Mouse (Mus musculus) adrenal gland, postnatal 4 days (tissue): ENCODE data around the gene Xrcc5. TPM values are rescaled to one million over a fixed set of nuclear protein-coding genes. Genes with fewer than 3 reads are reported as not detected.

Experiments used
- DNase-seq, 2 experiments: peaks; one replicate each; pipeline ENCODE4 v3.0.0; 2021 to 2022; ENCODE audit warnings: low spot score in 2 of 2, mixed read lengths in 2 of 2
- total RNA-seq, 2 experiments: library from RNA; stranded (reverse); gene quantifications; 2 replicates each; pipeline ENCODE4 v1.2.3; 2021

Gene Xrcc5
- total RNA-seq, 2 experiments from 2014 or later, result 21.8 to 22.8 TPM

DNA sequence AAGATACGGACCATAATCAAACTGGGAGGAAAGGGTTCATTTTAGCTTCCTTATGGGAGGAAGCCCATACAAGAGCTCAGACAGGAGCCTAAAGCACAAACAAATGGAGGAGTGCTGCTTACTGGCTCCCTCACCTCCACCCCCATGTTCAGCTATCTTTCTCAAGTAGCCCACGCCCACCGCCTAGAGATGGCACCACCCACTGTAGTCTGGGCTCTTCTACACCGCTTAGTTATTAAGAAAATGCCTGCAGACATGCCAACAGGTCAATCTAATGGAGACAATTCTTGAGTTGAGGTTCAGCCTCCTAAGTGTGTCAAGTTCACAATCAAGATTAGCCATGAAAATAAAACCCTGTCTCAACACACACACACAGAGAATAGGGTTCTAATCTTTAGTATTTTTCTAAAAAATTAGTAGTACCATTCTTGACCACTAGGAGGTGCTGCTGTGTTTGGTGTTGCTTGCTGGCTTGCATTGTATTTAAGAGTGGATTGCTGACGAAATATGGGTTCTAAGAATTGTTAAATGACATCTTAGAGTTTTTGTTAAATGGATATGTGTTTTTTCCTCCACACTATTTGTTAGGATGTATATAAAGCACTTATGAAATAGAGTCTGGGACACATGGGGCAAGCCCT is 6.3 kb downstream of the Xrcc5 start:
- DNase-seq, result no peak

DNA sequence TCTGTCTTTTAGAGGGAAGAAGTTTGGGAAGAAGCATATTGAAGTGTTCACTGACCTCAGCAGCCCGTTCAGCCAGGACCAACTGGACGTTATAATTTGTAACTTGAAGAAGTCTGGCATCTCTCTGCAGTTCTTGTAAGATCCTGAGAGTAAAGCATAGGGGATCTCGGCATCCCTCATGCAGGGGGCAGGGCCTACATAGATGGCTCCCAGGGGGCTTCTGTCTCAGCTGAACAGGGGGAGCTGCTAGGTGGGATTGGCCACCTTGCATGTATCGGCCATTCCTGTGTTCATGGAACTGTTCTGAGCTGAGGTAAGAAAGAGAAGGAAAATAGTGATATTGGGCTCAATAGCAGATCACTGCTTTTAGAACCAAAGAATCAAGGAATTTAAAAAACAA is 8.2 kb downstream of the Xrcc5 start:
- no peak for DNase-seq

DNA sequence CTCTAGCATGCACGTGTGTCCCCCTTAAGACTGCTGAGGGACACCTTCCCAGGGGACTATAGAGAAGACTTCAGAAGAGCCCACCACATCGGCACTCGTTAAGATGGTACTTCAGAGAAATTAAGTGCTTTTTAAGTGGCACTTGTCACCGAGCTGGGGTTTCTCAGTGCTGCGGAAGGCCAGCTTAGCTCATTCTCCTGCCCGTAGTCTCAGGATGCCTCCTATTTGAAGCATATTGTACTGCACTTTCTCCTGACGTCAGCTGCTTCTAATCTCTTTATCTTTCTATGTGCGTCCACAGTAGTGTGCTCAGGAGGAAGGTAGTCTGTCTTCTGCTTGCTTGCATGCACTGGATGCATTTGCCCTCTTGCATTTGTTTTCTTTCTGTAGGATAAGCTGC is 9.2 kb downstream of the Xrcc5 start:
- no peak for DNase-seq

DNA sequence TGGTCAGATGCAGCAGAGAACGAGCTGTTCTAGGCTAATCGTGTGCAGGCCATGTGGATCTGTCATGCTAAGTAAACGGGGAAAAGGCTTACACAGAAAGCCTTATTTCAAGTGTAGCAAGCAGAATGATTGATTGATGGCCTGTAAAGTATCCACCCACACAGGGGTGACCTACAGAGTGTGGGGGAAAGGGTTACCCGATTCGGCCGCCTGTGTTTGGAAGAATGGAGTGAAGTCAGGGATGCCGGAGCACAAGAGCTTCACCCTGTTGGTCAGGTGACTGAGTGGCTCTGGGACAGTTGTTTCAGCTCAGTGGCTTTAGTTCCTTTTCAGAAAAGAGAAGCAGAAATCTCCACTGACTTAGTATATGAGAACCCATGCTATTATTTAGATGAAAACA is 9.7 kb downstream of the Xrcc5 start:
- no peak for DNase-seq

DNA sequence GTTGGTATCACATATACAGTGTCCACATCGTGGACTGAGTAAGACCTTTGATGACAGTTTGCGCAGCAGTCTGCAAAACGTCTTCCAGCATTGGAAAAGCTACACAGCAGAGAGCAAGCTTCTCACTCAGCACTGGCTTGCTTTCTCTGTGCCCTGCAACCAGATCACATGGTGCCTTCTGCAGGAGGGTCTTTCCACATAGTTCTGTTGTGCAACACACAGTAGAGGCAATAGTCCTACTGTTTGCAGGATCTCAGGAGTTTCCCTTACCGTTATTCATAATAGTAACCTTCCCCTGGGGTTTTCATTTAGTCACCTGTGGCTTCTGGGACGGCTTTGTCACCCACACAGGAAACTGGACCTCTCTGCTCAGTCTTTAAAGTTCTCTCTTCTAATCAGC is 13.5 kb downstream of the Xrcc5 start:
- no peak for DNase-seq

DNA sequence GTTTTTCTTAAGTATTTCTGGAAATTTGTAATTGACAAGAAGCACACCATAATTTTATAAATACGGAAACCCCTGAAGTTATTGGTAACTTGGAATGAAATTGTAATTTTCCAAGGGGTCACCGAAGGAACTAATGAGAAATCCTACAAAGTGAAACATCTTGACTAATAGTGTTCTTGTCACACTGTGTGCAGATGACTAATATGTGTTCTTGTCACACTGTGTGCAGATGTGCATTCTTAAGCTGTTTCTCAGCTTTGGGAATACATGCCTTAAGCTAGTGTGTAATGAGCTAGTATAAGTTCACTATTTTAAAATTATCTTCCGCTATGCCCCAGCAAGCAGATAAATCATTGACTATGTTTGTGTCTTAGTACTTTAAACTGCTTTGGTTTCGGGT is 16.0 kb downstream of the Xrcc5 start:
- DNase-seq, result no peak

DNA sequence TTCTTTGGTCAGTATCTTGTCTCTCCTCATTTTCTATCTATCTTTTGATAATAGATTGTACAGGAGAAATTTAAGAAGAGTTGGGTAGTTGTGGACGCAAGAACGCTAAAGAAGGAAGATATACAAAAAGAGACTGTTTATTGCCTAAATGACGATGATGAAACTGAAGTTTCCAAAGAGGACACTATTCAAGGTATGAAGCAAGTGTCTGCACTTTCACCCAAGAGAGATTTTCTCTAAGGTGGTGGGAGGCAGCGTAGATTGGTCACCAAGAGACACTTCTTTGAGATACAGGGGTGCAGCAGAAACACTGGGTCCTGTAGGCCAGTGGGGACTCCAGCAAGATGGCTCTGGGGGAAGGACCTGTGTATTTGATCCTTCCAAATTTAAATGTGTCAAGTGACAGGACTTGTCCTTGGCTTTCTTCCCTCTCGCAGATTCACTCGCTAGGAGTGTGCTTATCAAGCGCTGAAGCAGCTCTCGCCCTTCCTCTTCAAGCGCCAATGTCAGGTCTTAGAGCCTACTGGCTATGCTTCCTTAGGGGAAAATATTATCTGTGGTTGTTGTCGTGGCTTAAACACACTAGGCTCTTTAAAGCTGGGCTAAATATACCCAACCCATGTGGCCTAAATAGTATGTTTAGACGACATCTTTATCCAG is 19.1 kb downstream of the Xrcc5 start:
- DNase-seq, result no peak

DNA sequence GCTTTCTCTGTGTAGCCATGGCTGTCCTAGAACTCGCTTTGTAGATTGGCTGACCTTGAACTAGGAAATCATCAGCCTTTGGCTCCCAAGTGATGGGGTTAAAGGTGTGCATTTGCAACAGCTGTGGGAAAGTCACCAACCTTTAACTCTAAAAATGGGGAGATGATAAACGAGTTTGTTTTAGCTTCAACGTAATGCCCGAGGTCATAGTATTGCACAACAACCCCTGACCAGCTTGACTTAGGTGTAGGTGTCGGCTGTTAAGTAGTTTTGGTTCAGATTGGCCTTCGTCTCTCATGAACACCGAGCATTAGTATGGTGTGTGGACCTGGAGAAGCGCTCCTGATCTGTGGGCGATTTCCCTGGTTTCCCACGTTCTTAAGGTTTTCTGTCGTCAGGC is 27.6 kb downstream of the Xrcc5 start:
- DNase-seq, result no peak

DNA sequence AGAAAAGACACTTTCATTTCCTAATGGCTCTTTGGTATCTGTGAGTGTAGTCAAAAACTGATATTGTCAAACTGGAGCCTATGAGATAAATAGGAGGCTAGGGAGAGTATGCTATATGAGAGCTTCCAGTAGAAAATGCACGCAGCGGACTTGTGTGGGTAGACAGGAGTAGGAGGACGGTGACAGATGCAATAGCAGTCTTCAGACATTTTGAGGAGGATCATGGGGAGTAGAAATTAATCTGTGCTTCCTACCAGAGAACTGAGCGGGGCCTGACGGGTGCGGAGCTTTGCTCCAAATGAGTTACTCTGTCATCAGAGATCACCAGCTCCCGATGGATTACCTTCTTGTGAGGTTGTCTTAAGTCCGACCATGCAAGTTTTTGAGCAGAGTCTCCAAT is 29.6 kb downstream of the Xrcc5 start:
- DNase-seq, result no peak

DNA sequence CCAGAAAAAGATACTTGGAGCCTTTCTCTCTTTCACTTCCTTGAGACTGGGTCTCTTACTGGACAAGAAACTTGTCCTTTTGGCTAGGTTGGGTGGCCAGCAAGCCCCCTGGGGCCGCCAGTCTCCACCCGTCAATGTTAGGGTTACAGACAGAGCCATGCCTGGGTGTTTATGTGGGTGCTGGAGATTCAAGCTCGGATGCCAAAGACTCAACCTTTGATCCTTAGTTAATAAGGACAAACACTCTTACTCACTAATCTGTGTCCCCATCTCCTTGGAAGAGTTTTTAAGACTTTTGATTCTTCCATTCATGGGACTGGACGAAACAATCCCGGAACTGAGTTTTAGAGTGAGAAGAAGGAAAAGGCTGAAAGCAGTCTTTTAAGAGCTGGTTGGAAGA is 31.1 kb downstream of the Xrcc5 start:
- no peak for DNase-seq

DNA sequence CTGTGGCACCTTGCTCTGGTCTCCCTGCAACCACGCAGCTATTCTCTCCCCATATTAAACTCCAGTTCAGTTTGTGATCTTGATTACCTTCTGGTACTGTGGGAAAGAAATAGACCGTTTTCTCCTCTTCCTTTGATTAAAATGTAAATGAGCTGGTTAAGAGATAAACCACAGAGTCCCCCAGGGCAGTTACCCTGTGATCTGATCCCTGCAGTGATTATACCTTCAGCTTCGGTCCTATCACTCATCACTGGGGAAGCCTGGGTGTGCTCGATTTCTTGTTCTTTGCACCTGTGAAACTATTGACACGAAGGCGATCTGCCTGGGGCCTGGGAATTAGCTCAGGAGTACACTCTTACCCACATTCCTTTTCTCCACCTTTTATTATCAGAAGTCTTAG is 40.7 kb downstream of the Xrcc5 start:
- DNase-seq, result no peak

DNA sequence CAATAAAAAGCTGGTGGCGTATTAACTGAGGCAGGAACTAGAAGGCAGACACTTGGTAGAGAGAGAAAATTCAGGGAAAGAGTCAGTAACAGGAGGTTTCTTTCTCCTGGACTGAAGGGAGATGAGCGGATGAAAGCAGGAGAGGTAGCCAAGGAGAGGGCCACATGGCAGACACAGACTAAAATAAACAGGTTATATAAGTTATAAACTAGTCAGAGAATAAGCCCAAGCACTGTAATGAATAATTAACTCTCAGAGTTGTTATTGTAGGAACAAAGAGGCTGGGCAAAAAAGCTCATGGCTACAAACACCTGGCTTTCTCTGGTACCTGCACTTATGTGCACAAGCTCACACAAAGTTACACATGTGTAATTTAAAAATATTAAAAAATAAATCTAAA is 47.6 kb downstream of the Xrcc5 start:
- DNase-seq, result no peak

DNA sequence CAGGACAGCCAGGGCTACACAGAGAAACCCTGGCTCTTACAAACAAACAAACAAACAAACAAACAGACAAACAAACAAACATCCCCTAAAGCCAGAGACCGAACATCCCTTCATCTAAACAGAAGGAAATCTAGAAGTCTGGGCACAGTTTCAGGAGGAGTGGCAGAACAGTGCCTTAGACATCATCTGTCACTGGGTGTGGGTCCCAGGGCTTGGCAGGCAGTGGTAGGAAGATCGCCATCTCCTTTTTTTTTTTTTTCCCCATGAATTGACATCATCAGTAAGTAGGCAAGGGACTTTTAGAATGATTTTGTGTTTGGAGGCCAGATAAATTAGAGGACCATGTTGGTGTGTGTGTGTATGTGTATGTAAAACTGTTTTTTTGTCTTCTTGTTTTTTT is 51.0 kb downstream of the Xrcc5 start:
- DNase-seq, result no peak

DNA sequence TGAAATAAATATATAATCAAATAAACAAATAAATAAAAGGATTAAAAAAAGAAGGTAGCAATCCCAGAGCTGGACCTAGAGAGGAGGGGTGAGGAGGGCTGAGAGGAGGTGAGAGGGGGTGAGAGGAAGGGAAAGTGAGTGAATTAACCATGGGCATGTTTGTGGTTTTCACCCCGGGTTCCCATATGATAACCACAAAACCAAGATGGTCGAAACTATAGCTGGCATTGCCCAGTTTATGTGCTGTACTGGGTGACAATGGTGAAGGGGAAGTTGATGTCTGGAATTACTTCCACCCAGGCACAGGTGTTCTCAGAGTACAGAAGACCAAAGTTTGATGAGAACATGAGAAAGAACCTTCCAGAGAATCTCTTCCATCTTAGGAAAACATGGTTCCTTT is 52.2 kb downstream of the Xrcc5 start:
- no peak for DNase-seq

DNA sequence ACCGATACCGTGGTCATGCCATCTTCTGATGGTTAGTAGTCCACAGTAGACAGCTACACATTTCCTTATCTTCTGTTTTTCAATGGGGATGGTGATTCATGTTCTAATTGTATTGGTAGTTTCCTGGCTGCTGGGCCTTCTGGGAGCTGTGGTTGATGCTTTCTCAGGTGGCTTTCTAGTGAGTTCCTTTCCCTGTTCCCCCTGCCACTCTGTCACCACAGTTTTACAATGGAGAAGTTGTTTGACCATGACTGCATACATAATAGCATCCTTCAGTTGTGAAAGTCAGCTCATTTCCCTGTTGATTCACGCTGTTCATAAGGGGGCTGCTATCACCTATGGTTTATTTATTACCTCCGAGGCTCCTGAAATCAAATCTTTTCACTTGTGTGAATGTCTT is 53.6 kb downstream of the Xrcc5 start:
- no peak for DNase-seq

DNA sequence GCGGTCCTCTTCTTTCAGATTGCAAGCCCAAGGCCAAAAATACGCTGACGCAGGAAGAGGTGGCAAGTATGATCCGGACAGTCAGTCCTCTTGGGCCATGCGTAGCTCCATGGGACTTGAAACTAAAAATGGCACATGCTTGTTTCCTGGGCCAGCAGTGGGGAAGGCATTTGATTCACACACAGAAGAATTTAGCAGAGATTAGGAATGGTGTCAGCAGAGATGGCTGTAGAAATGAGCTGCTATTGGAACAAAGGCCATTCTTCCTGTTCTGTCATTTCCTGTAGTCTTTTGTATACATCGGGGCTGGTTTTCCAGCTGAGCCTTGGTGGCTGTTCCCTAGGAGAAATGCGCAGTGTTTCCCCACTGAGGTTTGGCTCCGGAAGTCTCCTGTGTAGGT is 57.4 kb downstream of the Xrcc5 start:
- no peak for DNase-seq

DNA sequence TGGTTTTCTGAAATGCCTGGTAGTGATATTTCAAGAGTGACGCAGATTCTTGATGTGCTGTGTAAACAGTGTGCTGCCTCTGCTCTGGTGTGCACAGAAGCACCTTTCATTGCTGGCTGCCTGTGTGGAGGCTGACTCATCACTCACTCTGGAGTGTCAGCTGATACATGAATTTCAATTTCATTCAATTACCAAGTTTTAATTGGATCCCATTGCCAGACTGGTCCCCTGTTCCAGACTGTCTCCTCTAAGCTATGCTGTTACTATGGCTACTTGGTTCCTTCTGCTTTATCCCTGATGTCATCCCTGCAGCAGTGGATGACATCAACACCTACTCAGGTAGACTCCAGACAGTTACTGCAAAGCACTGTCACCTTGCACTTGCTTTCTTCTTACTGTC is 65.3 kb downstream of the Xrcc5 start:
- no peak for DNase-seq

DNA sequence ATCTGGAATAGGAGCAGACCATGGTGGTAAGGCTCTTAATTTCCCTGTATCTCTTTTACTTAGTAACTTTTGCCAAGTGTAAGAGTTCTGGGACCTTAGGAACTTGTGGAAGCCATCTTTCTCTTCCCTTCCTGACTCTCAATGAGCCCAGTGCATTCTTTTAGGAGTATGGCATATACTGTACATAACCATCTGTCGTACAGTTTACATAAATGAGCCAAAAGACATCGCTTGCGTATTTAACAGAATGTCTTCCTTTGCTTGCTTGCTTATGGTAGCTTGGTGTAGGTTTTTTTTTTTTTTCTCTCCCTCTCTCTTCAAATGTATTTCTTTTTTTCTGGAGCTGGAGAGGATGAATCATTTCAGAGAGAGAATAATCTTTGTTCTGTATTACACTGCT is 65.7 kb downstream of the Xrcc5 start:
- DNase-seq, result no peak

DNA sequence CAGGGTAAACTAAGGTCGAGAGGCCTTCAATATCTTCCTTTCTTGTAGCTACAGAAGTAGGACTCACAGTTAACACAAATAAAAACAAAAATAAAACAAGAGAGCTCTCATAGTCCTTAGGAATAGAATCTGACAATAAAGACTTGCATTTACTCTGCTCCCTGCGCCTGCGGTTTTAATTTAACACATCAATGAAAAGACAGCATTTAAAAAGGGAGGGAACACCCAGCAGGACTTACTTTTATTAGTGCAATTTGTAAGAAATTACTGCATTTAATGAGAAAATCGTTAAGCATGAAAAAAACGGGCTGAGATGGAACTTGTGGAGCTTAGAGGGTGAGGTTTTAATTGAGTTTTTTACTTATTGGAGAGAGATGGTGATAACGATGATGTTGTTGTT is 66.4 kb downstream of the Xrcc5 start:
- DNase-seq, result no peak

DNA sequence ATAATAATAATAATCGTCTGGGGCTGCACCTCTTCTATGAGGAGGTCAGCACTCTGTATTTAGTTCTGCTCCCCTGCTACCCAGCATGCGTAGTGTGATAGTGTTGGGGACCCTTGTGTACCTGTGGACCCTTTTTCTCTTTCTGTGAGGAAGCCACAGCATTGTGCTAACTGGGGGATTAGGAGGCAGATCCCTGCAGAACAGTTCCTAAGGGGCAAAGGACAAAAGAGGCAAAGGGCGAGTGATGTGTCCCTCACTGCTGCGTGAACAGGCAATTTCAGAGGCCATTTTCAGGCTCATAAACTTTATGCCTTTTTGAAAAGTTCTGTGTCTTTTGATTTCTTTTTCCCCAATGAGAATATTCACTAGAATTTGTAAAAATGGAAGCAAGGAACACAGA is 66.8 kb downstream of the Xrcc5 start:
- DNase-seq, result no peak

DNA sequence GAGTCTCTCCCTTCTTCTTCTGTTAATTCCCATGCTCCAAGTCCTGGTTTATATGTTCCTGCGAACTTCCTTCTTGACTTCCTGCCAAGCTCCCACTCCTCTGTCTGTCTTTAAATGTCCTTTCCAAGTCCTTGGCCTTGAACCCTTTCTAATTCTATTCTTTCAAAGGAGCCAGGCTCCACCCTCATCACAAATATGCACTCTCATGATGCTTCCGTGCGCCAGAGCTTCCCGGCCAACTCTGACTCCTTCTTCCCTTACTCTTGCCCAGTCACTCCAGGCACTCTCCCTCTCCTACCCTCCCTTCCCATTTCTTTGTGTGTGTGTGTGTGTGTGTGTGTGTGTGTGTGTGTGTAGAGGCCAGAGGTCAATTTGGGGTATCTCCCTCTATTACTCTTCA is 70.9 kb downstream of the Xrcc5 start:
- no peak for DNase-seq

DNA sequence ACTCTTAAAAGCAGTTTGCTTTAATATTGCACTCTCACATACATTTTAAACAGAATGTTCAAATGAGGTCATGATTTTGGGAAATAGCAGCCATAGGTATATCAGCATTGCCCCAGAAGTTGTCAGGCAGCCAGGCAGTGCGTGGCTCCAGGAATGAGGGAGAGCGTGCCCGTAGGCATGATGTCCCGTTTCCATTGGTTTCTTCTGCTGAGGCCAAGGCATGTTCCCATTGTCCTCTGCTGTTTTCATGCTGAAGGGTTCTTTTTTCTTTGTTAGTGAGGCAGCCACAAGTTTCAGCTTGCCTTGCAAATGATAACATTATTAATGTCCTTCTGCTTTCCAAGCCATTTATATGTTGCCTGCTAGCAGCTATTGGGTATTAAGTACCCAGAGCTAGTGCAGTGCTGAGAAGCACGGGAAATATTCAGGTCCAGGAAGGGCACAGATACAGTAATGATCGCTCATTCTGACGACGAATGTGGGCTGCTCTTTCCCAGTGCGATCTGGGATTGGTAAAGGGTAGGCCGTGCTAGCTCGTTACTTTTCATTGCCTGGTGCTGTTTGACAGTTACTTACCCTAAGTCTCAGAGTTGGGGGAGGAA is 72.6 kb downstream of the Xrcc5 start:
- DNase-seq, result no peak

DNA sequence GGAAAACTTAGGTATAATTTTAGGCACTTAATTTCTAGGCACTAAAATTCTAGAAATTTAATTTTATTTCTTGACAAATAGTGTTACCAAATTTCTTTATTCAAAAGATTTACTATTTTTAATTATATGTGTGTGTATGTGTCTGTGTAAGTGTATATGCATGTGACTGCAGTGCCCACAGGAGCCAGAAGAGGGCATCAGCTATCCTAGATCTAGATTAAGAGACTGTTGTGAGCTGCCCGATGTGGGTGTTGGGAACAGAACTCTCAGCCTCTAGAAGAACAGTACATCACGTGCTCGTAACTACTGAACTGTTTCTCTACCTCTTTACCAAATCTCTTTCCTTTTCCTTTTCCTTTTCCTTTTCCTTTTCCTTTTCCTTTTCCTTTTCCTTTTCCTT is 73.3 kb downstream of the Xrcc5 start:
- no peak for DNase-seq
